Mouse (Mus musculus) olfactory bulb, adult 2 months (tissue): ENCODE measurements around the gene Rffl.

ENCODE experiments used
- CTCF ChIP-seq: fragments of 200-500 bp; IDR thresholded peaks from 2 replicates; pipeline ENCODE4 v1.5.1; 2012; ENCODE audit warnings: low read depth, mild to moderate bottlenecking, low read length, moderate library complexity; ENCODE audit not compliant: insufficient read depth
- POLR2A ChIP-seq: fragments of 200-500 bp; IDR thresholded peaks from 2 replicates; pipeline ENCODE4 v1.6.1; 2012; ENCODE audit warnings: mild to moderate bottlenecking, low read depth, low read length, moderate library complexity; ENCODE audit not compliant: insufficient read depth

- TF ChIP-seq CTCF: no peak
- no peak for TF ChIP-seq POLR2A
Observed at GRCm38 (mm10) chr11:82806656-82807055, 64.4 kb downstream of the Rffl start.
